Mouse (Mus musculus) MEL (cell line): Measurements from ENCODE around the gene Adamtsl5.

Source experiments
- BHLHE40 ChIP-seq: IDR thresholded peaks from 2 replicates; pipeline ENCODE4 v1.6.1; 2012; ENCODE audit warnings: low read depth, mild to moderate bottlenecking, inconsistent platforms, low read length, improper control_type of control experiment, borderline replicate concordance
- CHD1 ChIP-seq: IDR thresholded peaks from 2 replicates; pipeline ENCODE4 v1.6.1; 2012; ENCODE audit warnings: low read depth, mild to moderate bottlenecking, inconsistent platforms, low read length, improper control_type of control experiment
- CTCF ChIP-seq, 3 experiments: IDR thresholded peaks in 2 of 3; conservative IDR thresholded peaks in 1 of 3; 2 replicates each; pipeline ENCODE4 v1.5.1; 2011 to 2012; ENCODE audit warnings: low read length in 3 of 3, low read depth in 2 of 3, mild to moderate bottlenecking in 2 of 3, improper control_type of control experiment in 1 of 3, inconsistent platforms in 1 of 3, mixed read lengths in 1 of 3, moderate library complexity in 1 of 3; ENCODE audit not compliant: control insufficient read depth in 1 of 3, insufficient read depth in 1 of 3, poor library complexity in 1 of 3, severe bottlenecking in 1 of 3
- E2F4 ChIP-seq: IDR thresholded peaks from 2 replicates; pipeline ENCODE4 v1.6.1; 2011; ENCODE audit warnings: low read depth, low read length, improper control_type of control experiment, borderline replicate concordance
- ETS1 ChIP-seq: IDR thresholded peaks from 2 replicates; pipeline ENCODE4 v1.6.1; 2012; ENCODE audit warnings: low read depth, mild to moderate bottlenecking, inconsistent platforms, low read length, improper control_type of control experiment, moderate library complexity
- GATA1 ChIP-seq: IDR thresholded peaks from 2 replicates; pipeline ENCODE4 v1.6.1; 2011; ENCODE audit warnings: low read depth, low read length, improper control_type of control experiment
- HCFC1 ChIP-seq: IDR thresholded peaks from 2 replicates; pipeline ENCODE4 v1.6.1; 2012; ENCODE audit warnings: low read depth, mild to moderate bottlenecking, inconsistent platforms, low read length, improper control_type of control experiment, moderate library complexity
- MAX ChIP-seq: IDR thresholded peaks from 2 replicates; pipeline ENCODE4 v1.6.1; 2011; ENCODE audit warnings: low read length, improper control_type of control experiment
- MXI1 ChIP-seq: IDR thresholded peaks from 2 replicates; pipeline ENCODE4 v1.6.1; 2011; ENCODE audit warnings: mild to moderate bottlenecking, low read depth, low read length, improper control_type of control experiment
- MYC ChIP-seq: IDR thresholded peaks from 2 replicates; pipeline ENCODE4 v1.6.1; 2011; ENCODE audit warnings: low read depth, mild to moderate bottlenecking, low read length, improper control_type of control experiment, moderate library complexity
- POLR2A ChIP-seq, 2 experiments: IDR thresholded peaks; 2 replicates each; pipeline ENCODE4 v1.6.1; 2011 to 2012; ENCODE audit warnings: low read length in 2 of 2, mild to moderate bottlenecking in 2 of 2, control low read depth in 1 of 2, improper control_type of control experiment in 1 of 2, low read depth in 1 of 2, moderate library complexity in 1 of 2; ENCODE audit not compliant: control insufficient read depth in 1 of 2, insufficient read depth in 1 of 2, poor library complexity in 1 of 2
- SMC3 ChIP-seq: IDR thresholded peaks from 2 replicates; pipeline ENCODE4 v1.6.1; 2011; ENCODE audit warnings: low read depth, low read length, improper control_type of control experiment
- ZC3H11A ChIP-seq: IDR thresholded peaks from 2 replicates; pipeline ENCODE4 v1.6.1; 2012; ENCODE audit warnings: low read depth, mild to moderate bottlenecking, inconsistent platforms, low read length, improper control_type of control experiment

GRCm38 (mm10) chr10:80299824-80300223 is 48.4 kb downstream of the Adamtsl5 start:
- TF ChIP-seq CTCF (IDR thresholded peaks at IDR 0.05 in 2 of 3, conservative IDR thresholded peaks at IDR 0.05 in 1 of 3; ENCODE audit: control insufficient read depth in 1 of 3, insufficient read depth in 1 of 3, low read depth in 2 of 3, low read length in 3 of 3, poor library complexity in 1 of 3, severe bottlenecking in 1 of 3) = no peak
- TF ChIP-seq MXI1 = no peak
- no peak for TF ChIP-seq POLR2A (IDR thresholded peaks at IDR 0.05; ENCODE audit: control insufficient read depth in 1 of 2, insufficient read depth in 1 of 2, low read depth in 1 of 2, low read length in 2 of 2, poor library complexity in 1 of 2)
- TF ChIP-seq CHD1 = no peak
- TF ChIP-seq E2F4 = no peak
- no peak for TF ChIP-seq SMC3
- TF ChIP-seq GATA1 = no peak
- no peak for TF ChIP-seq MAX
- no peak for TF ChIP-seq ETS1
- no peak for TF ChIP-seq BHLHE40
- TF ChIP-seq ZC3H11A = no peak
- no peak for TF ChIP-seq HCFC1
- TF ChIP-seq MYC = no peak
